Mouse (Mus musculus) bone marrow, adult 2 months (tissue): ENCODE data around the gene Olah. TPM values are rescaled to one million over a fixed set of nuclear protein-coding genes. Genes with fewer than 3 reads are reported as not detected.
"Not testable (repeated sequence)": the region's sequence is repeated elsewhere in the genome, so short reads cannot be mapped to it uniquely, and the experiment has no call there.

Experiments
- H3K27ac ChIP-seq: fragments of 200-500 bp; 2 replicates; pipeline ENCODE4 v1.5.1; 2012; ENCODE audit warnings: low read depth, mild to moderate bottlenecking, control low read depth, inconsistent platforms, low read length; ENCODE audit not compliant: control insufficient read depth, poor library complexity, insufficient read depth
- H3K4me1 ChIP-seq: fragments of 200-500 bp; 2 replicates; pipeline ENCODE4 v1.6.1; 2011; ENCODE audit warnings: low read length; ENCODE audit not compliant: control insufficient read depth, insufficient read depth
- H3K4me3 ChIP-seq: fragments of 200-500 bp; replicated peaks from 2 replicates; pipeline ENCODE3; 2011; ENCODE audit warnings: mild to moderate bottlenecking, low read depth, low read length, control low read depth; ENCODE audit not compliant: control insufficient read depth
- CTCF ChIP-seq: fragments of 200-500 bp; IDR thresholded peaks from 2 replicates; pipeline ENCODE4 v1.5.1; 2011; ENCODE audit warnings: low read length, control low read depth; ENCODE audit not compliant: control insufficient read depth, insufficient read depth
- POLR2A ChIP-seq: fragments of 200-500 bp; IDR thresholded peaks from 2 replicates; pipeline ENCODE4 v1.6.1; 2011; ENCODE audit warnings: low read depth, mild to moderate bottlenecking, control low read depth, low read length, borderline replicate concordance; ENCODE audit not compliant: control insufficient read depth
- WGBS: fragments of 180-500 bp; shearing (Covaris S2); methylation state at CpG from one replicate; pipeline ENCODE4 v1.1.7; 2018; 5-methylcytosine and 5-hydroxymethylcytosine counted together
- polyA plus RNA-seq: library from polyadenylated mRNA; stranded (reverse); fragments of >200 nt; gene quantifications from 2 replicates; pipeline ENCODE4 v1.2.4, GENCODE M21; 2011; ENCODE audit warnings: low replicate concordance; ENCODE audit not compliant: missing spikeins, insufficient read depth, insufficient read length

Olah gene
- polyA plus RNA-seq, result not detected in 2 replicates

GRCm38 (mm10) chr2:3397110-3397509 is at the start of gene Olah:
TSS of gene Olah (minus strand) at chr2:3397210.
- not testable (repeated sequence) for H3K4me3 ChIP-seq, H3K4me1 ChIP-seq, H3K27ac ChIP-seq
- 72% methylated on average over 10 of the region's 10 CpGs for WGBS

- Histone ChIP-seq H3K4me3 (no peak overlapping the region), H3K4me1 (no peaks in the 10 kb centered on the region), H3K27ac (no peak overlapping the region)
- 83% methylated on average over 4 of the region's 4 CpGs for WGBS
- TF ChIP-seq POLR2A (no peak), CTCF (no peak)
Observed at GRCm38 (mm10) chr2:3445984-3446383, 49.0 kb upstream of the Olah start.

- TF ChIP-seq CTCF (no peak), POLR2A (no peak)
- H3K27ac ChIP-seq, result no peak overlapping the region
- no peaks in the 10 kb centered on the region for H3K4me1 ChIP-seq
- H3K4me3 ChIP-seq, result no peak overlapping the region
- 79% methylated on average over 7 of the region's 7 CpGs for WGBS
Observed at GRCm38 (mm10) chr2:3444206-3444605, 47.2 kb upstream of the Olah start.

GRCm38 (mm10) chr2:3437956-3438355 is 40.9 kb upstream of the Olah start:
- WGBS, result 90% methylated on average over 7 of the region's 7 CpGs
- H3K27ac ChIP-seq, result no peak overlapping the region
- no peak overlapping the region for H3K4me3 ChIP-seq
- no peaks in the 10 kb centered on the region for H3K4me1 ChIP-seq
- TF ChIP-seq POLR2A, result no peak
- no peak for TF ChIP-seq CTCF

DNA sequence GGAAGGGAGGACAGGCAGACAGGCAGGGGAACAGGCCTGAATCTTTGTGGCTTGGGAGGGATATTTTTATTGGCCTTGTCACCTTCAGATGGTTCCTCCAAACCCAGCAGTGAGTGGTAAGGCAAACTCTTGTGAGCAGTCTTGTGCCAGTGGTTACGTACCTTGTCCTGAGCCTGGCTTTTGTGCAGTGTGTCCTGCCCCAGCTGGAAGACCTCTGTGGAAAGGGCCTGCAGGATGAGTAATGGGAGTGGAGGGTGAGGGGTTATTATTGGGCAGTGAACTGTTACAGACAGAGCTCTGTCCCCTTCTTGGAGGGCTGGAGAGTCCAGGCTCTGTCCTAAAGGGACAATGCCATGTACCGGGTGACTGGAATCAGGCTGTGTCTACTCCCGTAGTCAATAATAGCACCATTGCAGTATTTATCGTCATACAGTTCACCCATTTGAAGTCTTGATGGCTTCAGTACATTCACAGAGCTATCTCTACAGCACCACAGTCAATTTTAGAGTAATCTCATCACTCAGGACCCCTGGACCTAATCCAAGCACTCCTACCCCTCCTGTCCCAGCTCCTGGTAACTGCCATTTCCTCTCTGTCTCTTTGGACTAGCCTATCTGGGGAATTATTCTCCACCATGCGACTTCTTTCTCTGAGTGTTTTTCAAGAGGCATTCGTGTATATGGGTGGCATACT is 38.5 kb upstream of the Olah start:
- TF ChIP-seq CTCF (no peak), POLR2A (no peak)
- H3K4me1 ChIP-seq, result no peaks in the 10 kb centered on the region
- no peak overlapping the region for H3K4me3 ChIP-seq
- H3K27ac ChIP-seq, result no peak overlapping the region
- 74% methylated on average over 6 of the region's 6 CpGs for WGBS

- no peaks in the 10 kb centered on the region for H3K4me1 ChIP-seq
- no peak overlapping the region for H3K4me3 ChIP-seq
- H3K27ac ChIP-seq, result no peak overlapping the region
- WGBS, result 91% methylated on average over 9 of the region's 9 CpGs
- no peak for TF ChIP-seq POLR2A
- TF ChIP-seq CTCF, result no peak
Observed at GRCm38 (mm10) chr2:3430956-3431355, 33.9 kb upstream of the Olah start.

DNA sequence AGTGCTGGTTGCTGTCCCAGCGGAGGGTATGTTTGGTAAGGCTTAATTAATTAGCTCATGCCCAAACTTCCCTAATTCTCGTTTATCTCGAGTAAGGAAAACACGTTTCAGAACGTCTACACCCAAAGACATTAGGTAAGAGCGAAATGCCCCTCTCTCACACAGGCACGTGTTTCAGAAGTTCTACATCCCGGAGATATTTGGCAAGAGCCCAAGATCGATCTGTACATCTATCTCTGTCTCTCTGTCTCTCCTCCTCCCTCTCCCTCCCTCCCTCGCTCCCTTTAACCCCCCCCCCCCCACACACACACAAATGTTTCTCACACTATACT is 27.5 kb upstream of the Olah start:
- Histone ChIP-seq H3K27ac (peak overlapping the region; percentile 65; the same call in 1 of the 2 replicates), H3K4me3 (peak overlapping the region; percentile 93), H3K4me1 (no peaks in the 10 kb centered on the region; the same call in 1 of the 2 replicates)
- no peak for TF ChIP-seq CTCF
- no peak for TF ChIP-seq POLR2A
- WGBS, result 1% methylated on average over 9 of the region's 10 CpGs

- TF ChIP-seq CTCF (no peak), POLR2A (peak; percentile 49; the same call in 1 of the 2 replicates)
- H3K4me1 ChIP-seq, result no peaks in the 10 kb centered on the region; the same call in 1 of the 2 replicates
- WGBS, result under 1% methylated on average over 29 of the region's 29 CpGs
- H3K4me3 ChIP-seq, result peak within 1 kb of the TSS; percentile 93
- H3K27ac ChIP-seq, result peak within 1 kb of the TSS; percentile 65
Observed at GRCm38 (mm10) chr2:3423841-3424578, 27.0 kb upstream of the Olah start, which contains the start of gene Dclre1c. TSS of gene Dclre1c (plus strand) at chr2:3424131.
